Mouse (Mus musculus): ENCODE measurements at regions not wholly inside any gene's neighbourhood (a gene's known extent, or its start where the extent isn't known, plus 50 kb on each side); places are given as distances from the start of the nearest gene placed in this dataset.

- no peak overlapping the region for H3K9ac ChIP-seq (ENCODE audit: low read depth, poor library complexity, severe bottlenecking)
- H3K27me3 ChIP-seq (ENCODE audit: control insufficient read depth, insufficient read depth, low read length, poor library complexity, severe bottlenecking) = no peaks in the 10 kb centered on the region
- H3K27ac ChIP-seq (ENCODE audit: insufficient read depth, low read length) = no peak overlapping the region
- no peak overlapping the region for H3K4me3 ChIP-seq (ENCODE audit: low read depth, low read length)
- peaks cover 25% of the 10 kb centered on the region for H3K9me3 ChIP-seq (replicated peaks; ENCODE audit: control insufficient read depth, insufficient read depth, low read length, poor library complexity, severe bottlenecking)
- no peaks in the 10 kb centered on the region for H3K4me1 ChIP-seq (ENCODE audit: control insufficient read depth, insufficient read depth, low read length)
- TF ChIP-seq POLR2A (IDR thresholded peaks at IDR 0.05; ENCODE audit: insufficient read depth, low read length) (no peak), CTCF (IDR thresholded peaks at IDR 0.05; ENCODE audit: low read depth, low read length) (no peak), EP300 (IDR thresholded peaks at IDR 0.05; ENCODE audit: insufficient read depth, low read depth, low read length) (no peak)
- H3K36me3 ChIP-seq (ENCODE audit: control insufficient read depth, insufficient read depth, low read length, poor library complexity, severe bottlenecking) = no peaks in the 10 kb centered on the region
Observed at GRCm38 (mm10) chr15:25007720-25008119, 405.8 kb downstream of the Basp1 start.

- TF ChIP-seq POLR2A (IDR thresholded peaks at IDR 0.05; ENCODE audit: insufficient read depth, low read length) = no peak
- no peak for TF ChIP-seq CTCF (IDR thresholded peaks at IDR 0.05; ENCODE audit: low read depth, low read length)
- no peak for TF ChIP-seq EP300 (IDR thresholded peaks at IDR 0.05; ENCODE audit: insufficient read depth, low read depth, low read length)
- no peak overlapping the region for H3K4me3 ChIP-seq (ENCODE audit: low read depth, low read length)
- no peaks in the 10 kb centered on the region for H3K9me3 ChIP-seq (replicated peaks; ENCODE audit: control insufficient read depth, insufficient read depth, low read length, poor library complexity, severe bottlenecking)
- no peak overlapping the region for H3K9ac ChIP-seq (ENCODE audit: low read depth, poor library complexity, severe bottlenecking)
- no peaks in the 10 kb centered on the region for H3K27me3 ChIP-seq (ENCODE audit: control insufficient read depth, insufficient read depth, low read length, poor library complexity, severe bottlenecking)
- no peaks in the 10 kb centered on the region for H3K4me1 ChIP-seq (ENCODE audit: control insufficient read depth, insufficient read depth, low read length)
- no peaks in the 10 kb centered on the region for H3K36me3 ChIP-seq (ENCODE audit: control insufficient read depth, insufficient read depth, low read length, poor library complexity, severe bottlenecking)
- no peak overlapping the region for H3K27ac ChIP-seq (ENCODE audit: insufficient read depth, low read length)
Observed at GRCm38 (mm10) chr15:25000171-25000570, 413.4 kb downstream of the Basp1 start.

- Histone ChIP-seq H3K4me3 (ENCODE audit: low read depth, low read length) (no peak overlapping the region), H3K27me3 (ENCODE audit: control insufficient read depth, insufficient read depth, low read length, poor library complexity, severe bottlenecking) (no peaks in the 10 kb centered on the region), H3K9me3 (replicated peaks; ENCODE audit: control insufficient read depth, insufficient read depth, low read length, poor library complexity, severe bottlenecking) (no peaks in the 10 kb centered on the region), H3K4me1 (ENCODE audit: control insufficient read depth, insufficient read depth, low read length) (no peaks in the 10 kb centered on the region), H3K9ac (ENCODE audit: low read depth, poor library complexity, severe bottlenecking) (no peak overlapping the region), H3K27ac (ENCODE audit: insufficient read depth, low read length) (no peak overlapping the region), H3K36me3 (ENCODE audit: control insufficient read depth, insufficient read depth, low read length, poor library complexity, severe bottlenecking) (no peaks in the 10 kb centered on the region)
- TF ChIP-seq POLR2A (IDR thresholded peaks at IDR 0.05; ENCODE audit: insufficient read depth, low read length) (no peak), CTCF (IDR thresholded peaks at IDR 0.05; ENCODE audit: low read depth, low read length) (no peak), EP300 (IDR thresholded peaks at IDR 0.05; ENCODE audit: insufficient read depth, low read depth, low read length) (no peak)
Observed at GRCm38 (mm10) chr15:24993325-24993673, 420.3 kb downstream of the Basp1 start.

GRCm38 (mm10) chr15:24992665-24993324 lies 420.8 kb downstream of the Basp1 start:
- Histone ChIP-seq H3K4me3 (ENCODE audit: low read depth, low read length) (no peak overlapping the region), H3K4me1 (ENCODE audit: control insufficient read depth, insufficient read depth, low read length) (no peaks in the 10 kb centered on the region), H3K9me3 (replicated peaks; ENCODE audit: control insufficient read depth, insufficient read depth, low read length, poor library complexity, severe bottlenecking) (no peaks in the 10 kb centered on the region), H3K36me3 (ENCODE audit: control insufficient read depth, insufficient read depth, low read length, poor library complexity, severe bottlenecking) (no peaks in the 10 kb centered on the region), H3K27me3 (ENCODE audit: control insufficient read depth, insufficient read depth, low read length, poor library complexity, severe bottlenecking) (no peaks in the 10 kb centered on the region), H3K27ac (ENCODE audit: insufficient read depth, low read length) (no peak overlapping the region), H3K9ac (ENCODE audit: low read depth, poor library complexity, severe bottlenecking) (no peak overlapping the region)
- TF ChIP-seq POLR2A (IDR thresholded peaks at IDR 0.05; ENCODE audit: insufficient read depth, low read length) (no peak), EP300 (IDR thresholded peaks at IDR 0.05; ENCODE audit: insufficient read depth, low read depth, low read length) (no peak), CTCF (IDR thresholded peaks at IDR 0.05; ENCODE audit: low read depth, low read length) (no peak)

- TF ChIP-seq POLR2A (IDR thresholded peaks at IDR 0.05; ENCODE audit: insufficient read depth, low read length) (no peak), EP300 (IDR thresholded peaks at IDR 0.05; ENCODE audit: insufficient read depth, low read depth, low read length) (no peak), CTCF (IDR thresholded peaks at IDR 0.05; ENCODE audit: low read depth, low read length) (no peak)
- Histone ChIP-seq H3K4me3 (ENCODE audit: low read depth, low read length) (no peak overlapping the region), H3K27ac (ENCODE audit: insufficient read depth, low read length) (no peak overlapping the region), H3K36me3 (ENCODE audit: control insufficient read depth, insufficient read depth, low read length, poor library complexity, severe bottlenecking) (no peaks in the 10 kb centered on the region), H3K9me3 (replicated peaks; ENCODE audit: control insufficient read depth, insufficient read depth, low read length, poor library complexity, severe bottlenecking) (no peaks in the 10 kb centered on the region), H3K9ac (ENCODE audit: low read depth, poor library complexity, severe bottlenecking) (no peak overlapping the region), H3K4me1 (ENCODE audit: control insufficient read depth, insufficient read depth, low read length) (no peaks in the 10 kb centered on the region), H3K27me3 (ENCODE audit: control insufficient read depth, insufficient read depth, low read length, poor library complexity, severe bottlenecking) (no peaks in the 10 kb centered on the region)
Observed at GRCm38 (mm10) chr15:24990082-24990786, 423.3 kb downstream of the Basp1 start.

- no peaks in the 10 kb centered on the region for H3K27me3 ChIP-seq (ENCODE audit: control insufficient read depth, insufficient read depth, low read length, poor library complexity, severe bottlenecking)
- no peaks in the 10 kb centered on the region for H3K4me1 ChIP-seq (ENCODE audit: control insufficient read depth, insufficient read depth, low read length)
- no peaks in the 10 kb centered on the region for H3K36me3 ChIP-seq (ENCODE audit: control insufficient read depth, insufficient read depth, low read length, poor library complexity, severe bottlenecking)
- no peaks in the 10 kb centered on the region for H3K9me3 ChIP-seq (replicated peaks; ENCODE audit: control insufficient read depth, insufficient read depth, low read length, poor library complexity, severe bottlenecking)
- no peak overlapping the region for H3K9ac ChIP-seq (ENCODE audit: low read depth, poor library complexity, severe bottlenecking)
- H3K4me3 ChIP-seq (ENCODE audit: low read depth, low read length) = no peak overlapping the region
- H3K27ac ChIP-seq (ENCODE audit: insufficient read depth, low read length) = no peak overlapping the region
- TF ChIP-seq POLR2A (IDR thresholded peaks at IDR 0.05; ENCODE audit: insufficient read depth, low read length) (no peak), CTCF (IDR thresholded peaks at IDR 0.05; ENCODE audit: low read depth, low read length) (no peak)
Observed at GRCm38 (mm10) chr15:24980841-24981240, 432.7 kb downstream of the Basp1 start.

Measured in ES-Bruce4 (cell line).